ENCODE assay signal across 9 mouse cellular contexts in the genomic region with DNA sequence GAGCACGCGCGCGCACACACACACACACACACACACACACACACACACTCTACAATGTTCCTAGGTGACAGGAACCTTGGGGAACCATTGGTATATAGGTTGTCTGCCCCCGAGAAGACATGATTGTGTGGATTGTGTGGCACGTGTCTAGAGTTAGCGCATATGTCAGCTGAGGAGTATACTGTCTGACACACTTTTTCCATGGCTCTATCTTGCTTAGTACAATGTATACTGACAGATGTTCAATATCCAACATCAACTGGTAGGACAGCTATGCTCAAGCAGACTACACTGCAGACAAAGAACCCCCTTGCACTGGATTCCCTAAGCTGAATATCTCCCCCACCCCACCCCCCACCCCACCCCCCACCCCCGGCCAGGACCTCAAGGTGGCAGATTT.
A peak's percentile ranks its signal among the peaks of the same experiment; 100 is the strongest.
DNase-seq lines count a peak whose midpoint lies in the region; ATAC-seq and TF ChIP-seq lines count a peak whose summit lies in the region.
"Had no signal": no experiment of that assay in that cellular context is flagged by ENCODE, and none has a peak within 500 bp of the region (broad histone marks: within the 10 kb centered on the region; RNA-seq: fewer than 3 reads in every experiment).

No protein-coding gene starts in this region.

- ATAC-seq in intestine, embryonic 14.5 days (replicated peaks; ENCODE audit: low FRiP score, low TSS enrichment, low read depth) = no peak
- no peak for ATAC-seq in intestine, postnatal 0 days
- ATAC-seq in midbrain, embryonic 15.5 days (replicated peaks) = no peak
- ATAC-seq in midbrain, embryonic 13.5 days = no peak
- ATAC-seq in intestine, embryonic 15.5 days = no peak

- no peaks in the 10 kb centered on the region for H3K27me3 ChIP-seq in intestine, embryonic 14.5 days (replicated peaks; ENCODE audit: control insufficient read depth, insufficient read depth, low read length)
- H3K27me3 ChIP-seq in intestine, postnatal 0 days (replicated peaks; ENCODE audit: control insufficient read depth, insufficient read depth, low read length) = no peaks in the 10 kb centered on the region
- peaks cover 30% of the 10 kb centered on the region for H3K27me3 ChIP-seq in midbrain, embryonic 15.5 days (replicated peaks)
- peaks cover 77% of the 10 kb centered on the region for H3K27me3 ChIP-seq in midbrain, embryonic 13.5 days
- no peaks in the 10 kb centered on the region for H3K27me3 ChIP-seq in intestine, embryonic 15.5 days (replicated peaks)
- H3K27me3 ChIP-seq: megakaryocyte, embryonic 14.5 days had no signal

- H3K4me1 ChIP-seq in intestine, embryonic 14.5 days (replicated peaks; ENCODE audit: control insufficient read depth, insufficient read depth, low read length) = peaks cover 43% of the 10 kb centered on the region
- H3K4me1 ChIP-seq in intestine, postnatal 0 days (replicated peaks; ENCODE audit: control insufficient read depth, insufficient read depth, low read length) = 0 out of 2 replicates have a peak, but pooled peaks cover 5% of the 10 kb centered on the region
- H3K4me1 ChIP-seq in midbrain, embryonic 15.5 days = peaks cover 20% of the 10 kb centered on the region
- peaks cover 24% of the 10 kb centered on the region for H3K4me1 ChIP-seq in midbrain, embryonic 13.5 days (replicated peaks)
- peaks cover 32% of the 10 kb centered on the region for H3K4me1 ChIP-seq in intestine, embryonic 15.5 days (replicated peaks)
- H3K4me1 ChIP-seq: megakaryocyte, embryonic 14.5 days had no signal

- TF ChIP-seq CTCF in intestine, postnatal 0 days (IDR thresholded peaks at IDR 0.05; ENCODE audit: low read depth) = no peak

- no peak overlapping the region for H3K4me2 ChIP-seq in intestine, embryonic 14.5 days (ENCODE audit: low read length)
- no peak overlapping the region for H3K4me2 ChIP-seq in intestine, postnatal 0 days (replicated peaks; ENCODE audit: low read depth)
- H3K4me2 ChIP-seq in midbrain, embryonic 15.5 days = no peak overlapping the region
- H3K4me2 ChIP-seq in midbrain, embryonic 13.5 days (replicated peaks) = no peak overlapping the region
- no peak overlapping the region for H3K4me2 ChIP-seq in intestine, embryonic 15.5 days (replicated peaks)

- no peak overlapping the region; the same call in 1 of the 2 replicates for H3K27ac ChIP-seq in intestine, embryonic 14.5 days (ENCODE audit: low read depth)
- H3K27ac ChIP-seq in intestine, postnatal 0 days (ENCODE audit: low read depth, low read length) = no peak overlapping the region
- H3K27ac ChIP-seq in midbrain, embryonic 15.5 days = 0 out of 2 replicates have a peak overlapping the region, but pooled peaks have one; percentile 44
- no peak overlapping the region for H3K27ac ChIP-seq in midbrain, embryonic 13.5 days
- H3K27ac ChIP-seq in intestine, embryonic 15.5 days = peak overlapping the region; percentile 76

- H3K4me3 ChIP-seq in intestine, embryonic 14.5 days (ENCODE audit: low read depth, low read length) = no peak overlapping the region
- no peak overlapping the region for H3K4me3 ChIP-seq in intestine, postnatal 0 days (ENCODE audit: low read depth, low read length)
- H3K4me3 ChIP-seq in midbrain, embryonic 15.5 days = no peak overlapping the region
- H3K4me3 ChIP-seq in midbrain, embryonic 13.5 days (replicated peaks) = no peak overlapping the region
- H3K4me3 ChIP-seq in intestine, embryonic 15.5 days (replicated peaks) = no peak overlapping the region
- H3K4me3 ChIP-seq: megakaryocyte, embryonic 14.5 days had no signal

- peak; percentile 40 for DNase-seq in intestine, embryonic 14.5 days (ENCODE audit: low spot score)
- DNase-seq in T-cell, adult 2 months (ENCODE audit: low spot score) = no peak
- DNase-seq in frontal cortex, postnatal 14 days (ENCODE audit: low spot score in 2 of 2) = no peak
- DNase-seq: thymus, postnatal 4 days had no signal

- H3K9ac ChIP-seq in intestine, embryonic 14.5 days (ENCODE audit: low read length) = no peak overlapping the region
- no peak overlapping the region for H3K9ac ChIP-seq in intestine, postnatal 0 days (ENCODE audit: low read depth, low read length)
- H3K9ac ChIP-seq in midbrain, embryonic 15.5 days = no peak overlapping the region
- H3K9ac ChIP-seq in midbrain, embryonic 13.5 days (replicated peaks) = no peak overlapping the region
- no peak overlapping the region for H3K9ac ChIP-seq in intestine, embryonic 15.5 days

- H3K36me3 ChIP-seq in intestine, embryonic 14.5 days (ENCODE audit: control insufficient read depth, insufficient read depth, low read length) = no peaks in the 10 kb centered on the region
- no peaks in the 10 kb centered on the region for H3K36me3 ChIP-seq in intestine, postnatal 0 days (ENCODE audit: control insufficient read depth, insufficient read depth)
- no peaks in the 10 kb centered on the region for H3K36me3 ChIP-seq in midbrain, embryonic 15.5 days (replicated peaks)
- H3K36me3 ChIP-seq in midbrain, embryonic 13.5 days = no peaks in the 10 kb centered on the region
- H3K36me3 ChIP-seq in intestine, embryonic 15.5 days = no peaks in the 10 kb centered on the region

- WGBS in intestine, embryonic 14.5 days = 87% methylated on average over 8 of the region's 8 CpGs
- WGBS in intestine, postnatal 0 days = 77% methylated on average over 8 of the region's 8 CpGs
- WGBS in midbrain, embryonic 15.5 days = 93% methylated on average over 8 of the region's 8 CpGs
- 96% methylated on average over 8 of the region's 8 CpGs for WGBS in midbrain, embryonic 13.5 days
- WGBS in intestine, embryonic 15.5 days = 75% methylated on average over 8 of the region's 8 CpGs

- H3K9me3 ChIP-seq in intestine, embryonic 14.5 days (ENCODE audit: control insufficient read depth, low read length) = peaks cover 1% of the 10 kb centered on the region; the same call in 1 of the 2 replicates
- no peaks in the 10 kb centered on the region for H3K9me3 ChIP-seq in intestine, postnatal 0 days (ENCODE audit: control insufficient read depth)
- no peaks in the 10 kb centered on the region for H3K9me3 ChIP-seq in midbrain, embryonic 15.5 days
- peaks cover 4% of the 10 kb centered on the region; the same call in 1 of the 2 replicates for H3K9me3 ChIP-seq in midbrain, embryonic 13.5 days
- H3K9me3 ChIP-seq in intestine, embryonic 15.5 days = no peaks in the 10 kb centered on the region

Comparison
In these comparisons a context has a peak if more than half of its experiments do, and no peak if none do; other contexts are left out.
1. H3K27ac ChIP-seq: peak in midbrain, embryonic 15.5 days (single experiment) and intestine, embryonic 15.5 days (single experiment); none in intestine, embryonic 14.5 days (single experiment), intestine, postnatal 0 days (single experiment) and midbrain, embryonic 13.5 days (single experiment).